ENCODE assay signal across 8 mouse cellular contexts in the genomic region with DNA sequence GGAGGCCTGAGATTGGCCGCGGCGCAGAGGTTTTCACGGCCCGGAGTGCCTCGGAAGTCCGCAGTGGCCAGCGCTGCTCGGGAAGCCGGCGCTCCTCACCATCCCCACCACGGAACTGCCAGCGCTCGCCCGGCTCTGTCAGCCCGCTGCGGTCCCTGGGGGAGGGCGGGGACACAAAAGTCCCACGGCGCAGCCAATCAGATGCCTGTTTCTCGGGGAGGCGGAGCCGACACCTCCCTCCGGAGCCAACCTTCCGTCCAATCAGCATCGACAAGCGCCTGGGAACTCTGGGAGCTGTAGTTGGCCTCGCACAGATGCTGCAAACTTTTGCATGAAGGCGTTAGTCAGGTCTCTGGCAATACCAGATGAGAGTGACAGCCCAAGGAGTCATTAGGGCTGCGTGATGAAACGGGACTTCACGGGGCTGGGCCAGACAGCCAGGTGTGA. TPM values are rescaled to one million over a fixed set of nuclear protein-coding genes. Genes with fewer than 3 reads are reported as not detected.
DNase-seq lines count a peak whose midpoint lies in the region; ATAC-seq and TF ChIP-seq lines count a peak whose summit lies in the region.

A gene (minus strand): TSS at position 150 of the 447 bp plus-strand sequence.

- H3K36me3 ChIP-seq in C2C12 (ENCODE audit: control insufficient read depth, insufficient read depth) (no peaks in the 10 kb centered on the region), myocyte (ENCODE audit: control insufficient read depth, insufficient read depth) (peaks cover 9% of the 10 kb centered on the region)
- peaks cover 6% of the 10 kb centered on the region; the same call in 1 of the 2 replicates for H3K36me3 ChIP-seq in erythroblast, embryonic 14.5 days (ENCODE audit: control insufficient read depth)
- H3K36me3 ChIP-seq in heart, embryonic 11.5 days (ENCODE audit: control insufficient read depth, insufficient read depth, low read length) = no peaks in the 10 kb centered on the region
- H3K36me3 ChIP-seq in kidney, embryonic 16.5 days (ENCODE audit: insufficient read depth, low read length) = no peaks in the 10 kb centered on the region
- no peaks in the 10 kb centered on the region for H3K36me3 ChIP-seq in liver, adult 2 months (ENCODE audit: control insufficient read depth, insufficient read depth, low read length)
- H3K36me3 ChIP-seq in splenic B cell, adult 2 months (ENCODE audit: control insufficient read depth, insufficient read depth, low read length, poor library complexity, severe bottlenecking) = no peaks in the 10 kb centered on the region

- peaks cover 41% of the 10 kb centered on the region for H3K79me3 ChIP-seq in C2C12 (ENCODE audit: low read depth)

- H3ac ChIP-seq in C2C12 (ENCODE audit: control insufficient read depth, insufficient read length, low read depth) (peak within 1 kb of the TSS; percentile 99), myocyte (ENCODE audit: control insufficient read depth, insufficient read length) (peak within 1 kb of the TSS; percentile 72)

- WGBS in heart, embryonic 11.5 days (ENCODE audit: insufficient replicate concordance) = under 1% methylated on average over 32 of the region's 32 CpGs
- WGBS in kidney, embryonic 16.5 days = under 1% methylated on average over 32 of the region's 32 CpGs
- WGBS in liver, adult 2 months = under 1% methylated on average over 32 of the region's 32 CpGs

- peaks cover 48% of the 10 kb centered on the region for H3K79me2 ChIP-seq in C2C12 (ENCODE audit: control insufficient read depth, insufficient read depth)
- peaks cover 23% of the 10 kb centered on the region; the same call in 1 of the 2 replicates for H3K79me2 ChIP-seq in liver, adult 2 months (ENCODE audit: control insufficient read depth, insufficient read depth, low read length)
- peaks cover 48% of the 10 kb centered on the region for H3K79me2 ChIP-seq in myocyte (ENCODE audit: control insufficient read depth, insufficient read depth)

- H3K27me3 ChIP-seq in C2C12 (ENCODE audit: control insufficient read depth, insufficient read depth, insufficient read length) (no peaks in the 10 kb centered on the region), myocyte (ENCODE audit: control insufficient read depth, insufficient read depth, insufficient read length) (no peaks in the 10 kb centered on the region)
- H3K27me3 ChIP-seq in erythroblast, embryonic 14.5 days (ENCODE audit: control insufficient read depth) = no peaks in the 10 kb centered on the region
- no peaks in the 10 kb centered on the region for H3K27me3 ChIP-seq in heart, embryonic 11.5 days (ENCODE audit: control insufficient read depth, insufficient read depth, low read length)
- H3K27me3 ChIP-seq in kidney, embryonic 16.5 days (ENCODE audit: insufficient read depth, low read length) = no peaks in the 10 kb centered on the region
- H3K27me3 ChIP-seq in liver, adult 2 months (ENCODE audit: control insufficient read depth, insufficient read depth, low read length) = no peaks in the 10 kb centered on the region
- no peaks in the 10 kb centered on the region for H3K27me3 ChIP-seq in splenic B cell, adult 2 months (ENCODE audit: control insufficient read depth, insufficient read depth, low read length, poor library complexity, severe bottlenecking)

- TF ChIP-seq POLR2A in brain, embryonic 14.5 days (IDR thresholded peaks at IDR 0.05; ENCODE audit: borderline replicate concordance, extremely low read depth, insufficient read depth, insufficient read length, poor library complexity, severe bottlenecking) = peak; percentile 90
- TF ChIP-seq POLR2A in liver, adult 2 months (IDR thresholded peaks at IDR 0.05; ENCODE audit: extremely low read depth, insufficient read depth, low read length) = peak; percentile 99
- TF ChIP-seq POLR2A in myocyte (IDR thresholded peaks at IDR 0.05; ENCODE audit: insufficient read length, low read depth) = peak; percentile 88

- no peak for TF ChIP-seq CTCF in C2C12 (IDR thresholded peaks at IDR 0.05; ENCODE audit: control insufficient read depth, insufficient read depth, insufficient read length)
- TF ChIP-seq CTCF in brain, embryonic 14.5 days (IDR thresholded peaks at IDR 0.05; ENCODE audit: borderline replicate concordance, extremely low read depth, insufficient read depth, insufficient read length) = no peak
- no peak for TF ChIP-seq CTCF in liver, adult 2 months (IDR thresholded peaks at IDR 0.05; ENCODE audit: low read depth, low read length)

- H3K27ac ChIP-seq in heart, embryonic 11.5 days (ENCODE audit: low read depth, low read length) = peak within 1 kb of the TSS; percentile 71
- H3K27ac ChIP-seq in kidney, embryonic 16.5 days (ENCODE audit: low read length) = peak within 1 kb of the TSS; percentile 92
- H3K27ac ChIP-seq in liver, adult 2 months (replicated peaks; ENCODE audit: insufficient read depth, low read depth, low read length) = peak within 1 kb of the TSS; percentile 53

- H3K4me2 ChIP-seq in heart, embryonic 11.5 days = peak within 1 kb of the TSS; percentile 85
- peak within 1 kb of the TSS; percentile 73 for H3K4me2 ChIP-seq in kidney, embryonic 16.5 days (replicated peaks; ENCODE audit: low read depth, low read length)
- H3K4me2 ChIP-seq in myocyte (ENCODE audit: low read depth) = peak within 1 kb of the TSS; percentile 93

- peak; percentile 99 for DNase-seq in brain, embryonic 14.5 days (ENCODE audit: low read depth)
- peak; percentile 94 for DNase-seq in liver, adult 2 months (ENCODE audit: extremely low read depth, low read depth, low spot score)
- DNase-seq in splenic B cell, adult 2 months (ENCODE audit: low read depth, low spot score) = peak; percentile 98

- H3K9ac ChIP-seq in heart, embryonic 11.5 days (ENCODE audit: low read depth, low read length) = peak within 1 kb of the TSS; percentile 70
- H3K9ac ChIP-seq in kidney, embryonic 16.5 days (replicated peaks; ENCODE audit: low read length) = peak within 1 kb of the TSS; percentile 84
- H3K9ac ChIP-seq in liver, adult 2 months (ENCODE audit: low read depth, low read length) = peak within 1 kb of the TSS; percentile 86

- no peaks in the 10 kb centered on the region for H3K9me3 ChIP-seq in erythroblast, embryonic 14.5 days (ENCODE audit: control insufficient read depth, low read length)
- H3K9me3 ChIP-seq in heart, embryonic 11.5 days (replicated peaks; ENCODE audit: control insufficient read depth, low read length) = no peaks in the 10 kb centered on the region
- H3K9me3 ChIP-seq in kidney, embryonic 16.5 days (ENCODE audit: low read length) = no peaks in the 10 kb centered on the region

- H3K4me3 ChIP-seq in C2C12 (ENCODE audit: insufficient read depth, poor library complexity, severe bottlenecking) (peak within 1 kb of the TSS; percentile 79), myocyte (peak within 1 kb of the TSS; percentile 99)
- H3K4me3 ChIP-seq in erythroblast, embryonic 14.5 days (replicated peaks) = peak within 1 kb of the TSS; percentile 88
- H3K4me3 ChIP-seq in heart, embryonic 11.5 days (ENCODE audit: low read depth, low read length) = peak within 1 kb of the TSS; percentile 68
- peak within 1 kb of the TSS; percentile 85 for H3K4me3 ChIP-seq in kidney, embryonic 16.5 days (ENCODE audit: low read length)
- peak within 1 kb of the TSS; percentile 82 for H3K4me3 ChIP-seq in liver, adult 2 months (ENCODE audit: insufficient read depth, low read depth, low read length)

- H3K4me1 ChIP-seq in erythroblast, embryonic 14.5 days (ENCODE audit: control insufficient read depth) = peaks cover 96% of the 10 kb centered on the region
- peaks cover 15% of the 10 kb centered on the region for H3K4me1 ChIP-seq in heart, embryonic 11.5 days (ENCODE audit: control insufficient read depth, insufficient read depth, low read length)
- H3K4me1 ChIP-seq in kidney, embryonic 16.5 days (ENCODE audit: insufficient read depth, low read length) = peaks cover 35% of the 10 kb centered on the region
- H3K4me1 ChIP-seq in liver, adult 2 months (ENCODE audit: control insufficient read depth, insufficient read depth, low read length) = peaks cover 6% of the 10 kb centered on the region

- ATAC-seq in heart, embryonic 11.5 days (replicated peaks; ENCODE audit: insufficient number of reproducible peaks, low FRiP score, low TSS enrichment) = peak; percentile 88
- peak; percentile 91 for ATAC-seq in kidney, embryonic 16.5 days (ENCODE audit: low FRiP score, low TSS enrichment)

TF ChIP-seq in C2C12, 6 proteins besides CTCF, POLR2A, EP300 and RAD21:
- TF ChIP-seq MAX (IDR thresholded peaks at IDR 0.05) (no peak), USF1 (IDR thresholded peaks at IDR 0.05; ENCODE audit: low read depth) (no peak), CEBPB (IDR thresholded peaks at IDR 0.05; ENCODE audit: low read depth) (no peak)

TF ChIP-seq in myocyte, 11 proteins besides CTCF, POLR2A, EP300 and RAD21:
- TF ChIP-seq CEBPB (IDR thresholded peaks at IDR 0.05; ENCODE audit: insufficient read depth, poor library complexity, severe bottlenecking) (no peak), REST (IDR thresholded peaks at IDR 0.05; ENCODE audit: insufficient read depth, insufficient read length) (peak; percentile 25), E2F4 (IDR thresholded peaks at IDR 0.05; ENCODE audit: insufficient read depth) (no peak), TCF3 (IDR thresholded peaks at IDR 0.05; ENCODE audit: insufficient read length, low read depth) (no peak), SRF (IDR thresholded peaks at IDR 0.05; ENCODE audit: control insufficient read depth, insufficient read length, low read depth) (no peak), POLR2AphosphoS2 (IDR thresholded peaks at IDR 0.05; ENCODE audit: insufficient read length, low read depth) (peak; percentile 99), USF1 (IDR thresholded peaks at IDR 0.05; ENCODE audit: low read depth) (no peak), MAX (IDR thresholded peaks at IDR 0.05; ENCODE audit: low read depth) (no peak), MYOG (IDR thresholded peaks at IDR 0.05; ENCODE audit: control insufficient read depth in 1 of 3, insufficient read depth in 1 of 3, insufficient read length in 2 of 3, low read depth in 2 of 3) (peak in 1 of 3 experiments; percentile 23), TCF12 (IDR thresholded peaks at IDR 0.05; ENCODE audit: insufficient read depth, poor library complexity, severe bottlenecking) (no peak), MYOD1 (IDR thresholded peaks at IDR 0.05; ENCODE audit: control insufficient read depth in 1 of 3, insufficient read length in 2 of 3, low read depth in 2 of 3) (no peak)

RNA-seq across cellular contexts. Expression of the gene that starts here (rescaled TPM):
- 21.5 TPM for polyA plus RNA-seq in C2C12 (2012; fragmentation: generic; extraction: Trizol)
- polyA plus RNA-seq in brain, embryonic 14.5 days (2012; rRNA removed) = 5.1 and 6.1 TPM in 2 replicates
- polyA plus RNA-seq in erythroblast, embryonic 14.5 days (2012) = 1.5 and 2.4 TPM in 2 replicates
- 4.1 and 6.2 TPM in 2 replicates for polyA plus RNA-seq in heart, embryonic 11.5 days (2014; fragmentation: Nextera tagmentation; extraction: Ambion mirVana)
- 20.4 and 21.2 TPM in 2 replicates for polyA plus RNA-seq in kidney, embryonic 16.5 days (2015; fragmentation: Nextera tagmentation; extraction: Ambion mirVana)
- total RNA-seq in liver, adult 2 months (2014; rRNA removed) = 2.7 and 3.6 TPM in 2 replicates
- polyA plus RNA-seq in liver, adult 2 months (2012; rRNA removed) = 5.5 and 6.0 TPM in 2 replicates
- polyA plus RNA-seq in myocyte (2012; fragmentation: generic; extraction: Trizol) = 71.5 TPM

Comparison
In these comparisons a context has a peak if more than half of its experiments do, and no peak if none do; other contexts are left out.
1. Peak in every context shown above with its lines: DNase-seq, ATAC-seq, H3K4me3 ChIP-seq and H3K27ac ChIP-seq.